Mouse (Mus musculus): ENCODE results near the gene Garnl3.

- no peak for TF ChIP-seq CTCF (IDR thresholded peaks at IDR 0.05; ENCODE audit: low read depth)
- TF ChIP-seq EP300 (IDR thresholded peaks at IDR 0.05; ENCODE audit: low read depth) = no peak
Observed at GRCm38 (mm10) chr2:32962062-32962874, 169.2 kb downstream of the Garnl3 start.

All from liver, postnatal 0 days (tissue).